ENCODE assay signal across 7 mouse cellular contexts in genomic region chr2:130411558-130412495, GRCm38 (mm10). TPM values are rescaled to one million over a fixed set of nuclear protein-coding genes. Genes with fewer than 3 reads are reported as not detected.
DNase-seq lines count a peak whose midpoint lies in the region; ATAC-seq and TF ChIP-seq lines count a peak whose summit lies in the region.

No protein-coding gene starts in this region.

- DNase-seq in adrenal gland, adult 2 months = peak; percentile 87
- DNase-seq in embryo, embryonic 11.5 days (ENCODE audit: low read depth, low spot score) = peak; percentile 66
- peak; percentile 83 for DNase-seq in kidney, adult 2 months
- peak; percentile 93 for DNase-seq in limb, embryonic 11.5 days (ENCODE audit: low spot score)
- peak in 1 of 2 experiments; percentile 60 for DNase-seq in spleen, adult 2 months (ENCODE audit: low read depth in 1 of 2, low spot score in 2 of 2)

- no peaks in the 10 kb centered on the region for H3K9me3 ChIP-seq in limb, embryonic 11.5 days (ENCODE audit: control insufficient read depth, low read length)
- no peaks in the 10 kb centered on the region for H3K9me3 ChIP-seq in midbrain, embryonic 15.5 days

- 36% methylated on average over 16 of the region's 16 CpGs for WGBS in kidney, adult 2 months
- 43% methylated on average over 16 of the region's 16 CpGs for WGBS in limb, embryonic 11.5 days
- WGBS in midbrain, embryonic 15.5 days = 36% methylated on average over 16 of the region's 16 CpGs
- WGBS in spleen, adult 2 months = 29% methylated on average over 16 of the region's 16 CpGs

- no peaks in the 10 kb centered on the region for H3K36me3 ChIP-seq in kidney, adult 2 months (ENCODE audit: control insufficient read depth, insufficient read depth, low read length)
- H3K36me3 ChIP-seq in limb, embryonic 11.5 days (ENCODE audit: control insufficient read depth, insufficient read depth, low read length) = no peaks in the 10 kb centered on the region
- H3K36me3 ChIP-seq in midbrain, embryonic 15.5 days (replicated peaks) = no peaks in the 10 kb centered on the region
- H3K36me3 ChIP-seq in spleen, adult 2 months (ENCODE audit: control insufficient read depth, insufficient read depth, low read length) = no peaks in the 10 kb centered on the region

- ATAC-seq in granulocyte monocyte progenitor cell, adult 5-6 weeks (replicated peaks; ENCODE audit: poor library complexity, severe bottlenecking) = peak; percentile 92
- ATAC-seq in limb, embryonic 11.5 days (ENCODE audit: insufficient number of reproducible peaks, low FRiP score, low TSS enrichment, low read depth) = peak; percentile 56; the same call in 1 of the 2 replicates
- ATAC-seq in midbrain, embryonic 15.5 days (replicated peaks) = peak; percentile 82

- no peak overlapping the region for H3K9ac ChIP-seq in limb, embryonic 11.5 days (ENCODE audit: low read length)
- no peak overlapping the region for H3K9ac ChIP-seq in midbrain, embryonic 15.5 days

- peak; percentile 87 for TF ChIP-seq CTCF in kidney, adult 2 months (conservative IDR thresholded peaks at IDR 0.05; ENCODE audit: insufficient read depth, insufficient read length, low read depth, low read length)
- TF ChIP-seq CTCF in spleen, adult 2 months (IDR thresholded peaks at IDR 0.05; ENCODE audit: extremely low read depth, insufficient read depth, insufficient read length, insufficient replicate concordance) = peak; percentile 87

- H3K27ac ChIP-seq in kidney, adult 2 months (ENCODE audit: insufficient read depth, low read depth, low read length) = no peak overlapping the region
- H3K27ac ChIP-seq in limb, embryonic 11.5 days (replicated peaks; ENCODE audit: low read depth, low read length) = no peak overlapping the region
- no peak overlapping the region for H3K27ac ChIP-seq in midbrain, embryonic 15.5 days
- H3K27ac ChIP-seq in spleen, adult 2 months (ENCODE audit: insufficient read depth, low read length) = no peak overlapping the region

- TF ChIP-seq POLR2A in kidney, adult 2 months (IDR thresholded peaks at IDR 0.05; ENCODE audit: low read depth, low read length) = no peak
- TF ChIP-seq POLR2A in spleen, adult 2 months (IDR thresholded peaks at IDR 0.05; ENCODE audit: low read depth, low read length) = no peak

- no peaks in the 10 kb centered on the region for H3K27me3 ChIP-seq in kidney, adult 2 months (replicated peaks; ENCODE audit: control insufficient read depth, insufficient read depth, low read length)
- H3K27me3 ChIP-seq in limb, embryonic 11.5 days (ENCODE audit: control insufficient read depth, insufficient read depth, low read length) = no peaks in the 10 kb centered on the region
- H3K27me3 ChIP-seq in midbrain, embryonic 15.5 days (replicated peaks) = no peaks in the 10 kb centered on the region
- no peaks in the 10 kb centered on the region for H3K27me3 ChIP-seq in spleen, adult 2 months (ENCODE audit: control insufficient read depth, insufficient read depth, low read length)

- H3K4me1 ChIP-seq in kidney, adult 2 months (ENCODE audit: control insufficient read depth, insufficient read depth, low read length) = no peaks in the 10 kb centered on the region
- no peaks in the 10 kb centered on the region for H3K4me1 ChIP-seq in limb, embryonic 11.5 days (ENCODE audit: control insufficient read depth, insufficient read depth, low read length)
- H3K4me1 ChIP-seq in midbrain, embryonic 15.5 days = no peaks in the 10 kb centered on the region
- H3K4me1 ChIP-seq in spleen, adult 2 months (ENCODE audit: control insufficient read depth, insufficient read depth, insufficient read length) = no peaks in the 10 kb centered on the region

- H3K4me2 ChIP-seq in limb, embryonic 11.5 days (ENCODE audit: low read depth, severe bottlenecking) = no peak overlapping the region
- H3K4me2 ChIP-seq in midbrain, embryonic 15.5 days = no peak overlapping the region

- no peak overlapping the region for H3K4me3 ChIP-seq in kidney, adult 2 months (ENCODE audit: insufficient read depth, low read depth, low read length)
- H3K4me3 ChIP-seq in limb, embryonic 11.5 days (ENCODE audit: low read depth, low read length) = no peak overlapping the region
- no peak overlapping the region for H3K4me3 ChIP-seq in midbrain, embryonic 15.5 days
- no peak overlapping the region for H3K4me3 ChIP-seq in spleen, adult 2 months (ENCODE audit: extremely low read depth, insufficient read depth, insufficient read length)

RNA-seq across cellular contexts. Expression of gene Tmem239, which starts 5.5 kb away (rescaled TPM):
- not detected for total RNA-seq in adrenal gland, adult 2 months (2021)
- 0.08 TPM in 1 of 2 replicates, not detected in the other for polyA plus RNA-seq in adrenal gland, adult 2 months (2012; rRNA removed)
- total RNA-seq in granulocyte monocyte progenitor cell, adult 5-6 weeks (2014; fragmentation: Nextera tagmentation) = not detected in 2 replicates
- total RNA-seq in granulocyte monocyte progenitor cell, adult 5-6 weeks (2017) = not detected in 2 replicates
- not detected in 2 replicates for polyA plus RNA-seq in kidney, adult 2 months (2012; rRNA removed)
- 0.11 TPM in 1 of 2 replicates, not detected in the other for polyA plus RNA-seq in limb, embryonic 11.5 days (2014; fragmentation: Nextera tagmentation; extraction: Ambion mirVana)
- polyA plus RNA-seq in midbrain, embryonic 15.5 days (2015; fragmentation: Nextera tagmentation; extraction: Ambion mirVana) = 0.22 TPM in 1 of 2 replicates, not detected in the other
- polyA plus RNA-seq in spleen, adult 2 months (2012; rRNA removed) = not detected in 2 replicates

RNA-seq across cellular contexts. Expression of gene 1700020A23Rik, which starts 6.8 kb away (rescaled TPM):
- 1 to 10 TPM in 1 of 2 experiments, not detected in 1; 1.0 TPM for total RNA-seq in adrenal gland, adult 2 months (2021)
- polyA plus RNA-seq in adrenal gland, adult 2 months (2012; rRNA removed) = not detected in 2 replicates
- not detected in 2 replicates for total RNA-seq in granulocyte monocyte progenitor cell, adult 5-6 weeks (2014; fragmentation: Nextera tagmentation)
- not detected in 2 replicates for total RNA-seq in granulocyte monocyte progenitor cell, adult 5-6 weeks (2017)
- 0.19 TPM in 1 of 2 replicates, not detected in the other for polyA plus RNA-seq in kidney, adult 2 months (2012; rRNA removed)
- polyA plus RNA-seq in limb, embryonic 11.5 days (2014; fragmentation: Nextera tagmentation; extraction: Ambion mirVana) = not detected in 2 replicates
- polyA plus RNA-seq in midbrain, embryonic 15.5 days (2015; fragmentation: Nextera tagmentation; extraction: Ambion mirVana) = 0.69 TPM in 1 of 2 replicates, not detected in the other
- polyA plus RNA-seq in spleen, adult 2 months (2012; rRNA removed) = not detected in 2 replicates

RNA-seq across cellular contexts. Expression of gene Gm28372, which starts 6.8 kb away (rescaled TPM):
- total RNA-seq in adrenal gland, adult 2 months (2021) = not detected
- polyA plus RNA-seq in adrenal gland, adult 2 months (2012; rRNA removed) = not detected in 2 replicates
- not detected in 2 replicates for total RNA-seq in granulocyte monocyte progenitor cell, adult 5-6 weeks (2014; fragmentation: Nextera tagmentation)
- total RNA-seq in granulocyte monocyte progenitor cell, adult 5-6 weeks (2017) = not detected in 2 replicates
- not detected in 2 replicates for polyA plus RNA-seq in kidney, adult 2 months (2012; rRNA removed)
- not detected in 2 replicates for polyA plus RNA-seq in limb, embryonic 11.5 days (2014; fragmentation: Nextera tagmentation; extraction: Ambion mirVana)
- 0.28 and 0.29 TPM in 2 replicates for polyA plus RNA-seq in midbrain, embryonic 15.5 days (2015; fragmentation: Nextera tagmentation; extraction: Ambion mirVana)
- not detected in 2 replicates for polyA plus RNA-seq in spleen, adult 2 months (2012; rRNA removed)

RNA-seq across cellular contexts. Expression of gene Vps16, which starts 12.3 kb away (rescaled TPM):
- total RNA-seq in adrenal gland, adult 2 months (2021) = 10 to 100 TPM; 55.4 to 57.0 TPM
- 44.8 and 44.9 TPM in 2 replicates for polyA plus RNA-seq in adrenal gland, adult 2 months (2012; rRNA removed)
- total RNA-seq in granulocyte monocyte progenitor cell, adult 5-6 weeks (2014; fragmentation: Nextera tagmentation) = 128 and 155 TPM in 2 replicates
- 129 and 167 TPM in 2 replicates for total RNA-seq in granulocyte monocyte progenitor cell, adult 5-6 weeks (2017)
- 50.8 and 56.0 TPM in 2 replicates for polyA plus RNA-seq in kidney, adult 2 months (2012; rRNA removed)
- 79.8 and 89.2 TPM in 2 replicates for polyA plus RNA-seq in limb, embryonic 11.5 days (2014; fragmentation: Nextera tagmentation; extraction: Ambion mirVana)
- 108 and 111 TPM in 2 replicates for polyA plus RNA-seq in midbrain, embryonic 15.5 days (2015; fragmentation: Nextera tagmentation; extraction: Ambion mirVana)
- polyA plus RNA-seq in spleen, adult 2 months (2012; rRNA removed) = 84.8 and 97.5 TPM in 2 replicates

RNA-seq across cellular contexts. Expression of gene Pced1a, which starts 12.7 kb away (rescaled TPM):
- 10 to 100 TPM; 15.4 to 17.2 TPM for total RNA-seq in adrenal gland, adult 2 months (2021)
- polyA plus RNA-seq in adrenal gland, adult 2 months (2012; rRNA removed) = 40.8 and 43.3 TPM in 2 replicates
- total RNA-seq in granulocyte monocyte progenitor cell, adult 5-6 weeks (2014; fragmentation: Nextera tagmentation) = 13.0 and 14.9 TPM in 2 replicates
- 13.6 and 17.2 TPM in 2 replicates for total RNA-seq in granulocyte monocyte progenitor cell, adult 5-6 weeks (2017)
- polyA plus RNA-seq in kidney, adult 2 months (2012; rRNA removed) = 27.4 and 33.4 TPM in 2 replicates
- 10.9 and 11.4 TPM in 2 replicates for polyA plus RNA-seq in limb, embryonic 11.5 days (2014; fragmentation: Nextera tagmentation; extraction: Ambion mirVana)
- polyA plus RNA-seq in midbrain, embryonic 15.5 days (2015; fragmentation: Nextera tagmentation; extraction: Ambion mirVana) = 13.4 and 16.1 TPM in 2 replicates
- 33.2 and 35.3 TPM in 2 replicates for polyA plus RNA-seq in spleen, adult 2 months (2012; rRNA removed)
